Mouse (Mus musculus) heart, embryonic 12.5 days (tissue): ENCODE data around the gene Pdxp. TPM values are rescaled to one million over a fixed set of nuclear protein-coding genes. Genes with fewer than 3 reads are reported as not detected.

ENCODE experiments used
- ATAC-seq: fragments of 200-750 bp; cut with Nextera tagmentation; 2 replicates; pipeline ENCODE4 v1.8.0; 2017; ENCODE audit warnings: moderate TSS enrichment, moderate library complexity; ENCODE audit not compliant: insufficient number of reproducible peaks, low FRiP score
- H3K27ac ChIP-seq: fragments of 300-500 bp; sonication (generic); 2 replicates; pipeline ENCODE4 v1.5.1; 2016; ENCODE audit warnings: mild to moderate bottlenecking, moderate library complexity; ENCODE audit not compliant: poor library complexity, severe bottlenecking
- H3K27me3 ChIP-seq: fragments of 300-500 bp; sonication (generic); replicated peaks from 2 replicates; pipeline ENCODE4 v1.6.1; 2016; ENCODE audit warnings: mild to moderate bottlenecking, moderate library complexity
- H3K36me3 ChIP-seq: fragments of 300-500 bp; sonication (generic); 2 replicates; pipeline ENCODE4 v1.6.1; 2016; ENCODE audit warnings: mild to moderate bottlenecking, moderate library complexity
- H3K4me1 ChIP-seq: fragments of 300-500 bp; sonication (generic); replicated peaks from 2 replicates; pipeline ENCODE4 v1.6.1; 2016; ENCODE audit warnings: mild to moderate bottlenecking
- H3K4me2 ChIP-seq: fragments of 300-500 bp; sonication (generic); 2 replicates; pipeline ENCODE4 v1.6.1; 2016; ENCODE audit warnings: mild to moderate bottlenecking, moderate library complexity
- H3K4me3 ChIP-seq: fragments of 300-500 bp; sonication (generic); 2 replicates; pipeline ENCODE4 v1.5.1; 2016; ENCODE audit warnings: mild to moderate bottlenecking
- H3K9ac ChIP-seq: fragments of 300-500 bp; sonication (generic); 2 replicates; pipeline ENCODE4 v1.6.1; 2016; ENCODE audit warnings: mild to moderate bottlenecking, moderate library complexity
- H3K9me3 ChIP-seq: fragments of 300-500 bp; sonication (generic); replicated peaks from 2 replicates; pipeline ENCODE4 v1.6.1; 2016; ENCODE audit warnings: mild to moderate bottlenecking, moderate library complexity
- WGBS: fragments of 180-500 bp; shearing (Covaris S2); methylation state at CpG from one replicate; pipeline ENCODE4 v1.1.7; 2016; 5-methylcytosine and 5-hydroxymethylcytosine counted together
- polyA plus RNA-seq: library from polyadenylated mRNA; unstranded; fragments of >200 nt; fragmentation: Nextera tagmentation; extraction: Ambion mirVana; gene quantifications from 2 replicates; pipeline ENCODE4 v1.2.1, GENCODE M21; 2016

Pdxp gene
- polyA plus RNA-seq, 1 experiment from 2014 or later = 33.4 TPM

- Histone ChIP-seq H3K36me3 (0 out of 2 replicates have a peak, but pooled peaks cover 4% of the 10 kb centered on the region), H3K27me3 (peaks cover 12% of the 10 kb centered on the region), H3K4me2 (peak within 1 kb of the TSS; percentile 81), H3K9me3 (no peaks in the 10 kb centered on the region), H3K27ac (no peak within 1 kb of the TSS), H3K4me3 (peak within 1 kb of the TSS; percentile 48), H3K9ac (peak within 1 kb of the TSS; percentile 62), H3K4me1 (peaks cover 17% of the 10 kb centered on the region)
- peak; percentile 93 for ATAC-seq
- WGBS = under 1% methylated on average over 24 of the region's 24 CpGs
Observed at GRCm38 (mm10) chr15:78947657-78948056, 33.9 kb downstream of the Pdxp start, which contains the start of gene Triobp. Gene Triobp (plus strand): TSS chr15:78947724.

- Histone ChIP-seq H3K27ac (no peak overlapping the region), H3K27me3 (peaks cover 12% of the 10 kb centered on the region), H3K36me3 (0 out of 2 replicates have a peak, but pooled peaks cover 4% of the 10 kb centered on the region), H3K4me1 (peaks cover 11% of the 10 kb centered on the region), H3K9me3 (no peaks in the 10 kb centered on the region), H3K4me2 (peak overlapping the region; percentile 81), H3K9ac (peak overlapping the region; percentile 62), H3K4me3 (peak overlapping the region; percentile 48)
- no peak for ATAC-seq
- 10% methylated on average over 11 of the region's 11 CpGs for WGBS
Observed at GRCm38 (mm10) chr15:78948152-78948725, 34.5 kb downstream of the Pdxp start.

- no peaks in the 10 kb centered on the region for H3K9me3 ChIP-seq
- peaks cover 10% of the 10 kb centered on the region for H3K4me1 ChIP-seq
- H3K27me3 ChIP-seq = peaks cover 12% of the 10 kb centered on the region
- ATAC-seq = no peak
- H3K4me2 ChIP-seq = no peak overlapping the region
- 94% methylated on average over 3 of the region's 3 CpGs for WGBS
- H3K27ac ChIP-seq = no peak overlapping the region
- peaks cover 6% of the 10 kb centered on the region; the same call in 1 of the 2 replicates for H3K36me3 ChIP-seq
- no peak overlapping the region for H3K9ac ChIP-seq
- no peak overlapping the region for H3K4me3 ChIP-seq
Observed at GRCm38 (mm10) chr15:78948883-78949282, 35.2 kb downstream of the Pdxp start.

- ATAC-seq = no peak
- H3K36me3 ChIP-seq = peaks cover 15% of the 10 kb centered on the region
- peaks cover 8% of the 10 kb centered on the region; the same call in 1 of the 2 replicates for H3K27me3 ChIP-seq
- no peak overlapping the region for H3K4me3 ChIP-seq
- H3K27ac ChIP-seq = no peak overlapping the region
- no peaks in the 10 kb centered on the region for H3K9me3 ChIP-seq
- H3K4me1 ChIP-seq = peaks cover 7% of the 10 kb centered on the region; the same call in 1 of the 2 replicates
- WGBS = 58% methylated on average over 3 of the region's 3 CpGs
- no peak overlapping the region for H3K9ac ChIP-seq
- H3K4me2 ChIP-seq = no peak overlapping the region
Observed at GRCm38 (mm10) chr15:78955663-78956062, 41.9 kb downstream of the Pdxp start.

- Histone ChIP-seq H3K4me1 (peaks cover 7% of the 10 kb centered on the region; the same call in 1 of the 2 replicates), H3K9me3 (no peaks in the 10 kb centered on the region), H3K4me3 (no peak overlapping the region), H3K27ac (no peak overlapping the region), H3K4me2 (no peak overlapping the region), H3K27me3 (peaks cover 8% of the 10 kb centered on the region; the same call in 1 of the 2 replicates), H3K9ac (peak overlapping the region; percentile 36; the same call in 1 of the 2 replicates), H3K36me3 (peaks cover 15% of the 10 kb centered on the region)
- no peak for ATAC-seq
- 62% methylated on average over 4 of the region's 4 CpGs for WGBS
Observed at GRCm38 (mm10) chr15:78956351-78956750, 42.6 kb downstream of the Pdxp start.

- 52% methylated on average over 15 of the region's 15 CpGs for WGBS
- Histone ChIP-seq H3K27me3 (peaks cover 8% of the 10 kb centered on the region; the same call in 1 of the 2 replicates), H3K9me3 (no peaks in the 10 kb centered on the region), H3K9ac (peak overlapping the region; percentile 36; the same call in 1 of the 2 replicates), H3K36me3 (peaks cover 15% of the 10 kb centered on the region), H3K4me2 (no peak overlapping the region), H3K4me1 (peaks cover 7% of the 10 kb centered on the region; the same call in 1 of the 2 replicates), H3K27ac (no peak overlapping the region), H3K4me3 (no peak overlapping the region)
- no peak for ATAC-seq
Observed at GRCm38 (mm10) chr15:78957021-78957420, 43.3 kb downstream of the Pdxp start.

GRCm38 (mm10) chr15:78959537-78959936, 45.8 kb downstream of the Pdxp start:
- no peak for ATAC-seq
- Histone ChIP-seq H3K4me1 (peaks cover 12% of the 10 kb centered on the region; the same call in 1 of the 2 replicates), H3K9me3 (no peaks in the 10 kb centered on the region), H3K36me3 (0 out of 2 replicates have a peak, but pooled peaks cover 5% of the 10 kb centered on the region), H3K4me3 (no peak overlapping the region), H3K4me2 (no peak overlapping the region), H3K9ac (no peak overlapping the region), H3K27ac (no peak overlapping the region), H3K27me3 (peaks cover 8% of the 10 kb centered on the region; the same call in 1 of the 2 replicates)
- WGBS = 87% methylated on average over 11 of the region's 11 CpGs

- ATAC-seq = no peak
- WGBS = 73% methylated on average over 4 of the region's 4 CpGs
Observed at GRCm38 (mm10) chr15:78960088-78960487, 46.4 kb downstream of the Pdxp start.

GRCm38 (mm10) chr15:78962885-78963284, 49.2 kb downstream of the Pdxp start:
- peaks cover 3% of the 10 kb centered on the region; the same call in 1 of the 2 replicates for H3K27me3 ChIP-seq
- H3K9ac ChIP-seq = no peak overlapping the region
- H3K4me2 ChIP-seq = no peak overlapping the region
- 0 out of 2 replicates have a peak, but pooled peaks cover 5% of the 10 kb centered on the region for H3K36me3 ChIP-seq
- H3K4me3 ChIP-seq = no peak overlapping the region
- 0 out of 2 replicates have a peak, but pooled peaks have one; percentile 31 for ATAC-seq
- WGBS = 33% methylated on average over 2 of the region's 2 CpGs
- 0 out of 2 replicates have a peak, but pooled peaks cover 6% of the 10 kb centered on the region for H3K4me1 ChIP-seq
- H3K9me3 ChIP-seq = no peaks in the 10 kb centered on the region
- H3K27ac ChIP-seq = no peak overlapping the region

More at GRCm38 (mm10) chr15:78960088-78960487, 46.4 kb downstream of the Pdxp start:
- Histone ChIP-seq H3K4me2 (no peak overlapping the region), H3K4me1 (peaks cover 12% of the 10 kb centered on the region; the same call in 1 of the 2 replicates), H3K4me3 (no peak overlapping the region), H3K36me3 (0 out of 2 replicates have a peak, but pooled peaks cover 5% of the 10 kb centered on the region), H3K27ac (no peak overlapping the region), H3K9me3 (no peaks in the 10 kb centered on the region), H3K9ac (no peak overlapping the region), H3K27me3 (peaks cover 8% of the 10 kb centered on the region; the same call in 1 of the 2 replicates)
